Comparison of ENCODE assay signal across 13 mouse cellular contexts in the genomic region with DNA sequence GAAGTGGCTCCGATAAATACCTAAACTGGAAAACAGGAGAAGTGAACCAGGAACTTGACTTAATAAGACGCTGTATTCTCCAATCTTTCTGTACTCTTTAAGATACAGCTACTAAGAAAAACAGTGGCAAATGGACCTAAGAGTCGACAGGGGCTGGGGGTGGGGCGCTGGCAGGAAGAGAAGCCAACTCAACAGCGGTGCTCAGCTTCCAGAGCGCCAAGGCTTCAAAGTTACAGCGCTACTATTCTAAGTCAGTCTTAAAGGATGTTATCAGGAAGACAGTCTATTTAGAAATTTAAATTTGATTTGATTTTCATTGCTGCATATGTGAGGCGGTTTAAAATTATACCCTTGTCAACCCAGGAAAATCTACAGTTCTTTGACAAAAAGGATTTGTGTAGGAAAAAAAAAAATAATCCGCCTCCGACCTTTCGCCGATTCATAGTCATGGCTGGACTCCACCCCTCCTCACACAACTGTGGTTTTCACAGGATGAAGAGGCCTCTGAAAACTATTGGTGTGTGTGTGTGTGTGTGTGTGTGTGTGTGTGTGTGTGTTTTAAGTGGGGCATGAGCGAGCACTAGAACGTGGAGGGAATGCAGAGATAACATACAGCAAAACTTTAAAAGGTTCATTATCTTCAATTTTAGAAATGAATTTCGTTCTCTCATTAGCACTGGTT. TPM values are rescaled to one million over a fixed set of nuclear protein-coding genes. Genes with fewer than 3 reads are reported as not detected.
DNase-seq lines count a peak whose midpoint lies in the region; ATAC-seq and TF ChIP-seq lines count a peak whose summit lies in the region.
"Had no signal": no experiment of that assay in that cellular context is flagged by ENCODE, and none has a peak within 500 bp of the region (broad histone marks: within the 10 kb centered on the region; RNA-seq: fewer than 3 reads in every experiment).

No protein-coding gene starts in this region.

- DNase-seq in frontal cortex, postnatal 25 days (ENCODE audit: low spot score in 2 of 2), result no peak
- DNase-seq in 416B (ENCODE audit: low read depth), result peak; percentile 49
- no peak for DNase-seq in cerebellum, postnatal 36 days
- no peak for DNase-seq in kidney, adult 11 months
- no peak for DNase-seq in lung, adult 2 months
- DNase-seq: lung, embryonic 14.5 days had no signal

- no peak overlapping the region for H3K4me3 ChIP-seq in lung, adult 2 months (replicated peaks; ENCODE audit: extremely low read depth, low read depth, low read length)
- H3K4me3 ChIP-seq: hindbrain, embryonic 10.5 days; intestine, embryonic 15.5 days; neural tube, embryonic 15.5 days had no signal

- TF ChIP-seq CTCF in lung, adult 2 months (IDR thresholded peaks at IDR 0.05; ENCODE audit: insufficient read depth, low read length), result no peak

- TF ChIP-seq POLR2A in lung, adult 2 months (IDR thresholded peaks at IDR 0.05; ENCODE audit: borderline replicate concordance, extremely low read depth, low read depth, low read length), result no peak

- no peaks in the 10 kb centered on the region for H3K4me1 ChIP-seq in lung, adult 2 months (ENCODE audit: control insufficient read depth, insufficient read depth, low read length)
- H3K4me1 ChIP-seq: hindbrain, embryonic 10.5 days; intestine, embryonic 15.5 days had no signal

- ATAC-seq in frontal cortex, adult (ENCODE audit: low TSS enrichment), result peak; percentile 70
- ATAC-seq in granulocyte monocyte progenitor cell, adult 5-6 weeks (replicated peaks; ENCODE audit: poor library complexity, severe bottlenecking), result 0 out of 2 replicates have a peak, but pooled peaks have one; percentile 25
- peak; percentile 47 for ATAC-seq in megakaryocyte-erythroid progenitor cell, adult 5-6 weeks (replicated peaks; ENCODE audit: low FRiP score, low TSS enrichment, poor library complexity, severe bottlenecking)
- ATAC-seq: forebrain, embryonic 14.5 days; intestine, embryonic 15.5 days had no signal

- 73% methylated on average over 15 of the region's 15 CpGs for WGBS in lung, adult 2 months

RNA-seq across cellular contexts. Expression of gene Galnt7, which starts 15.1 kb away (rescaled TPM):
- total RNA-seq in granulocyte monocyte progenitor cell, adult 5-6 weeks (2014; fragmentation: Nextera tagmentation), result 16.8 and 21.5 TPM in 2 replicates
- total RNA-seq in granulocyte monocyte progenitor cell, adult 5-6 weeks (2017), result 18.6 and 26.6 TPM in 2 replicates
- 9.5 and 15.4 TPM in 2 replicates for total RNA-seq in megakaryocyte-erythroid progenitor cell, adult 5-6 weeks (2014; fragmentation: Nextera tagmentation)
- 17.9 and 22.0 TPM in 2 replicates for total RNA-seq in megakaryocyte-erythroid progenitor cell, adult 5-6 weeks (2017)
- polyA plus RNA-seq in lung, adult 2 months (2012; rRNA removed), result 2.0 and 2.1 TPM in 2 replicates
